Mouse (Mus musculus) c-Kit-positive CD71-negative TER-119-negative erythroid progenitor cells, embryonic 14.5 days (primary cell): ENCODE measurements at regions not wholly inside any gene's neighbourhood (a gene's known extent, or its start where the extent isn't known, plus 50 kb on each side); places are given as distances from the start of the nearest gene placed in this dataset.

ENCODE experiments used
- DNase-seq: peaks from one replicate; pipeline ENCODE4 v3.0.0-alpha.2; 2013; ENCODE audit warnings: low read depth

- no peak for DNase-seq
These were observed 195.3 kb upstream of the Tle3 start for GRCm38 (mm10) chr9:61176856-61177255.

- DNase-seq = no peak
These were observed 185.4 kb upstream of the Tle3 start for GRCm38 (mm10) chr9:61186541-61187420.

- DNase-seq = no peak
These were observed 184.3 kb upstream of the Tle3 start for GRCm38 (mm10) chr9:61187713-61188399.

- no peak for DNase-seq
These were observed 182.9 kb upstream of the Tle3 start for GRCm38 (mm10) chr9:61189295-61189694.

GRCm38 (mm10) chr9:61199077-61199753 lies 173.0 kb upstream of the Tle3 start:
- no peak for DNase-seq

- no peak for DNase-seq
These were observed 172.3 kb upstream of the Tle3 start for GRCm38 (mm10) chr9:61199891-61200290.

GRCm38 (mm10) chr9:61200295-61200955 lies 171.7 kb upstream of the Tle3 start:
- DNase-seq = no peak

GRCm38 (mm10) chr9:61205049-61205448 lies 167.1 kb upstream of the Tle3 start:
- DNase-seq = no peak

- DNase-seq = no peak
These were observed 165.3 kb upstream of the Tle3 start for GRCm38 (mm10) chr9:61206725-61207365.

- no peak for DNase-seq
These were observed 164.6 kb upstream of the Tle3 start for GRCm38 (mm10) chr9:61207423-61208150.

- no peak for DNase-seq
These were observed 160.5 kb upstream of the Tle3 start for GRCm38 (mm10) chr9:61211627-61212026.

- DNase-seq = no peak
These were observed 157.2 kb upstream of the Tle3 start for GRCm38 (mm10) chr9:61214943-61215342.

- DNase-seq = no peak
These were observed 156.0 kb upstream of the Tle3 start for GRCm38 (mm10) chr9:61216012-61216770.

- DNase-seq = no peak
These were observed 152.1 kb upstream of the Tle3 start for GRCm38 (mm10) chr9:61220017-61220416.

- no peak for DNase-seq
These were observed 149.8 kb upstream of the Tle3 start for GRCm38 (mm10) chr9:61222212-61223003.

GRCm38 (mm10) chr9:61225020-61225652 lies 147.0 kb upstream of the Tle3 start:
- no peak for DNase-seq

GRCm38 (mm10) chr9:61225882-61226281 lies 146.3 kb upstream of the Tle3 start:
- DNase-seq = no peak

GRCm38 (mm10) chr9:61226596-61227384 lies 145.4 kb upstream of the Tle3 start:
- DNase-seq = no peak
